Mouse (Mus musculus): ENCODE measurements around the gene Grin3a.

Gene Grin3a

DNA sequence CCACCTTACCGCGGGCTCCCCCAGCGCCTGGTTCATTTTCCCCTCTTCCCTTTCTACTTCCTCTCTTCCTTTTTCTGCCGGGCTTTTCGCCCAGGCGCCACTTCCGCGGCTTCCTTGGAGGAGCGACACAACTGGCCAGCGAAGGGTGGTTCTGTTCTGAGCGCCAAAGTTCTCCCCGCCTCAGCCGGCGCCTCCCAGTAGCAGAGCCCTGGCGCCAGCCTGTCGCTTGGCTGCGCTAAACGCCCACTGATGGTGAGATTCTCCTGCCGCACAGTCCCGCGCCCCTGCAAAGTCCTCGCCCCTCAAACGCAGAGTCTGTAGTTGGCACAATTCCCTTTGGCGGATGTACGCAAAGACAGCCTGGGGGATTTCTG lies at the start of gene Grin3a:
TSS of gene Grin3a (minus strand) at position 133 of the 374 bp plus-strand sequence.
- under 1% methylated on average over 25 of the region's 25 CpGs for WGBS

- WGBS, result 27% methylated on average over 4 of the region's 4 CpGs
These were observed 46.3 kb upstream of the Grin3a start for GRCm38 (mm10) chr4:49891835-49892301.

DNA sequence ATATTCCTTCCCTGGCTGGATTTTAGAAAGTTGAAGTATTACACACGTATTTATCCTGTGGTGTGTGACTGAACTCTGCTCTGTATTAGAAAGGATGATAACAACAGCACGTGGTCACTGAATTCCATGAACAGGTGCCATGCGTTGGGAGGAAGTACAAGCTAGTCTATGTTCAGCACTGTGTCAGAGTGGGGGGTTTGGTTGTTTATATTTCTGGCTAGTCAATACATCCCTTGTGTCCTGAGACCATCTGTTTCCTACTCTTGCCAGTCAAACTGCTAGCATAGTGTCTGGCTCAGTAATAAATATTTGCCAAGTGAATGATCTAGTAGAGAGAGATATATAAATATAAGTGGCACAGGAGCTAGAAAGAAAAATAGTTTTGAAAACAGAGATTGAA lies 31.5 kb upstream of the Grin3a start:
- 64% methylated on average over 3 of the region's 3 CpGs for WGBS

DNA sequence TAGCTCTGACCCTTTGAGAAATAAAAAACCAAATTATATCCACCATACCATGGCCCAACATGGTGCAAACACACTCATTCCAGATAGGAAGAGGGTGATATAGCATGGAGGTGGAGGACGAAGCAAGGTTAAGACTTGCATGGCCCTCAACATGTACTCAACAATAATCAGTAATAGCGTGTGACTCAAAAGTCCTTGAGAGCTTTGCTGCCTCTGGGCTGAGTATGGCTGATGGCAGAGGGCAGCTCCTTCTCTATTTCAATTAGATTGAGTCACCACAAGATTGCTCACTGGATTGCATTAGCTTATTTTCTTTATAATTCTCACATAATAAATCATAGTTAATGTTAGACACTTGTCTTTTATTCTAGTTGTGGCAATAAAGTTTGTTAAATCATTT lies 15.1 kb upstream of the Grin3a start:
- 97% methylated on average over 2 of the region's 2 CpGs for WGBS

- WGBS, result under 1% methylated on average over 63 of the region's 63 CpGs
These were observed 524 bp downstream of the Grin3a start for GRCm38 (mm10) chr4:49844828-49845611.

DNA sequence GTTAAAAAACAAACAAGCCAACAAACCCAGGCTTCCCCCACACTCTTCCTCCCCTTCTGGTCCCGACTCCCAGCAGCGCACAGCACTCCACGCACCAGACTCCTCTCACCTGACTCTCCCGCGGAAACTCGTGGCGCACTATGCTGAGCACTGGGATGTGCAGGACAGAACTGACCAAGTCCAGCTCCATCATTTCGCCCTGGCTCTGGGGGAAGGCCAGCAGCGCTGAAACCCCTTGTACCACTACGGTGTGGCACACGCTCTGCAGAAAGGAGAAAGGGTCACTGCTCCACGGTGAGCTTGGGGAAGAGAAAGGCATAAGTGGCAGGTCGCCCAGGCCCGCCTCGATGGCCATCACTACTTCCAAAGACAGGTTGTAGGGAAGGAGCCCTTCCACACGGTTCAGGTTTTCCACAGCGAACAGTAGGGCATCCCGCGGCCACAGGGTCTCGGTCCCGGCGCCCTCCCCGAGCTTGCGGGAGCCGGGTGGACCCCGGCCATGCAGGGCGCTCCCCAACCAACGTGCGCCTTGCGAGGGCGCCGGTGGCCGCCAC lies 1.2 kb downstream of the Grin3a start:
- WGBS, result 2% methylated on average over 32 of the region's 33 CpGs

GRCm38 (mm10) chr4:49843787-49844186 lies 1.8 kb downstream of the Grin3a start:
- 15% methylated on average over 6 of the region's 6 CpGs for WGBS

DNA sequence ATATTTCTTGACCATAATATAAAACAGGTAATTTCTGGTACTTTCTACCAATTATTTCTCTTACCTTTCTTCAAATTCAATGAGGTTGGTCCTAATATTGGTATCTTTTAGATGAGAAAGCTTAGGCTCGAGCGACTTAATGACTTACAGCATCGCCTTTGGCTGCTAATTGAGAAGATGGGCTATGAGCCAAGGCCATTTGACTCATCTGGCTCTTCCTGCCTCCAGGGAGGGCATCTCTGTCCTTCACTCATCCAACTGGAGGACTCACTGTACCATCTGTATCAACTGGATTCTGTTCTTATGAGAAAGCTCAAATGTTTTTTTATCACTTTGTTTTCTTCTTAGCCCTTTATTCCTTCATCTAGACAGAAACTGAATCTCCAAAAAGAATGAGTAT lies 31.7 kb downstream of the Grin3a start:
- WGBS, result 77% methylated on average over 3 of the region's 3 CpGs

- WGBS, result 88% methylated on average over 2 of the region's 2 CpGs
These were observed 46.2 kb downstream of the Grin3a start for GRCm38 (mm10) chr4:49799338-49799737.

DNA sequence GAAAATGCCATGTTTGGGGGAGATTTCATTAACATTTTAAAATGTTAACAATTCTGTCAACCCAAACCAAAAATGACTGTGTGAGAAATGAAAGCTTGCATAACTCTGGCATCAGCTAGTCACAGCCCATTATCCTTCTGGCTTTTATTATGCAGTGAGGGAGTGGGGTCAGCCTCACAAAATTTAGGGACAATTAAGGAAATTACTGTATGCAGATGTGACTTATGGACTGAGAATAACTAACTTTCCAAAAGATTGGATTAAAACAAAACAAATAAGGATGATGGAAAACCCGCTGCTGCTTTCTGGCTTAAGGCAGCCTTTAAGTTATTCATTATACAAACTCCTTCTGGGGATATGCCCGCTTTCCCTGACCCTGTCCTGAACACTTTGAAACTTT lies 56.6 kb downstream of the Grin3a start:
- WGBS, result 81% methylated on average over 2 of the region's 2 CpGs

- WGBS, result 94% methylated on average over 5 of the region's 5 CpGs
These were observed 102.7 kb downstream of the Grin3a start for GRCm38 (mm10) chr4:49742847-49743246.

GRCm38 (mm10) chr4:49741942-49742341 lies 103.6 kb downstream of the Grin3a start:
- WGBS, result 78% methylated on average over 2 of the region's 2 CpGs

DNA sequence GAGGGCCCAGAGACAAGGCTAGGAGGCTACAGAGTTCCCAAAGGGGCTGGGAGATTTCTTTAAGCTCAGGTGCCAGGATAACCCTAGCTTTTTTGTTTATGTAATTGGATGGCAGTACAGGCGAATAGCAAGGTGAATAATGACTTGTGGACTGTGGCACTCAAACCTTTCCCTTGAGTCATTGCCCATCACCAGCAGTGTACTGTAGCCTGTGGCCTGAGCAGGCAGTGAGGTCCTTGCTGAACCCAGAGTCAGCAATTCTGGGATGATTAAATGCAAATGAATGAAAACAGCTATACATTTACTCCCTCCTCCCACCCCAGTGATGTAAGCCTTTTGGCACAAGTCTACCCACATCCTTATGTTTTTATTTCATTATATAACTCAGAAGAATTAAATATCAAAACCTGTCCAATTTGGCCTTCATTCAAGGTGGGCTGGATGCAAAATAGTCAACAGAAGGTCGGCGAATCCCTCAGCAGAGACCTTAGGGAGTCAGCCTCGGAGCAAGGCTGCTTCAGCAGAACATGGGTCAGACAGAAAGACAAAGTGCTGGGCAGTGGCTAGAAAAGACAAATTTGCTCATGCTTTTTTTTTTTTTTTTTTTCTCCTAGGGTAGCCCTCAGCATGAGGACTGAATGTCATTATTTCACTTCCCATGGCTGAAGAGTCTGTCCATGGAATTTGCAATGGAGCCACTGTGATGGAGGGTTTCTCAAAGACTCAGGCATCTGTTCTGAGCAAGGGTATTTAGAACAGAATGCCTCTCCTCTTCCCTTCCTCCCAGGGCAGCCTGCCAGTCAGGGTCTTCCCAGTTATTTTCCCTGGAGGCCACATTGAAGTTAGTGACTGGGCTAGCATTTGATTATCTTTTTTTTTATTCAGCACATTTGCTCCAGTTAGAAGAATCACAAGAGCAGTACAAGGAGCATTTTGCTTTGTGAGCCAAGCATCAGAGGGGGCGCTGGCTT lies 104.5 kb downstream of the Grin3a start:
- WGBS, result 60% methylated on average over 5 of the region's 5 CpGs

- 78% methylated on average over 1 of the region's 1 CpGs for WGBS
These were observed 106.0 kb downstream of the Grin3a start for GRCm38 (mm10) chr4:49739561-49739960.

GRCm38 (mm10) chr4:49729326-49729725 lies 116.2 kb downstream of the Grin3a start:
- WGBS, result 68% methylated on average over 3 of the region's 3 CpGs

DNA sequence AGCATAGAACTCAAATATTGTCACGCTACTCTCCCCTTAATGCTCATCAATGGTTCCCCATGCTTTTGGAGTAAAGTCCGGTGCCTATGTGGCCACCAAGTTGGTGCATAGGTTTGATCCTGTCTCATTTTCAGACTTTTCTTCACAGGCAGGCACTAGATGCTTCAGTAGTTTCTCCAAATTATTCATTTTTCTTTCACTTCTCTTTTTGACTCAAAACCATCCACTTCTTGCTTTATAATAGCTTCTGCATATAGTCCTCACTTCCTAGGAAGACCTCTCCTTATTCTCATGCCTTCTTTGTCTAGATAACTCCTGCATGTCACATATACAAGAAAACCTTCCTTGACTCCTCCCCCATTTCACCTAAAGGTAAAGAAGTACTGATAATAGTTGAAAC lies 121.6 kb downstream of the Grin3a start:
- 90% methylated on average over 2 of the region's 2 CpGs for WGBS

DNA sequence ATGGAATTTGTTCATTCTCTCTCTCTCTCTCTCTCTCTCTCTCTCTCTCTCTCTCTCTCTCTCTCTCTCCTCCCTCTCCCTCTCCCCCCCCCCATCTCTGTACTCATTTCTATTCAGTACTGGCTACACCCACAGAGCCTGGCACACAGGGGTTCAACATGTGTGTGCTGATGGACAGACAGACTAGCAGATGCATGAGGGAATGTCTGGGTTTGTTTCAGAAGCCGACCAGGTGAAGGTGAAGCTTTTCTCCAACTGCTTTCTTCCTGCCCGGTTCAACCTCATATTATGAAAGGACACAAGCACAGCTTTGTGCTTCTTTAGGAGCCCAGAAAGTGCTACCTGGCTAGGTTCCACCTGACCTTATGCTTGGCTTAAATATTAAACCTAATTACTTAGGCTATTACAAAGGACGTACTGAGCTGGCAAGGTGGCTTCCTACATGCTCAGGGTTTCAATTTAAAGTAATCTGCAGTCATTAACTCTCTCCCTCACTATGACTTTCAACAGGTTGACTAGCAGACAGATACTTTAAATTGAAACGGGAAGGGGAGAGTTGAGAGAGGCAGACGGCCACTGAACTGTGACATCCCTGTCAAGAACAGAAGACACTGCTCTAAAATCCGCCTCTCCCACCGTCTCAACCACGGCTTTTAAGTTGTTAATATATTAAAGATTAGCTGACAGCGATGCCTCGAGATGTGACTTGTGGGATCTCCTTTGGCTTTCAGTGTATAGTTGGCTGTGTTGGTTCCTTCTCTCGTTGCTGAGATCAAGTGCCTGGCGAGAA lies 153.9 kb downstream of the Grin3a start:
- 63% methylated on average over 12 of the region's 12 CpGs for WGBS

DNA sequence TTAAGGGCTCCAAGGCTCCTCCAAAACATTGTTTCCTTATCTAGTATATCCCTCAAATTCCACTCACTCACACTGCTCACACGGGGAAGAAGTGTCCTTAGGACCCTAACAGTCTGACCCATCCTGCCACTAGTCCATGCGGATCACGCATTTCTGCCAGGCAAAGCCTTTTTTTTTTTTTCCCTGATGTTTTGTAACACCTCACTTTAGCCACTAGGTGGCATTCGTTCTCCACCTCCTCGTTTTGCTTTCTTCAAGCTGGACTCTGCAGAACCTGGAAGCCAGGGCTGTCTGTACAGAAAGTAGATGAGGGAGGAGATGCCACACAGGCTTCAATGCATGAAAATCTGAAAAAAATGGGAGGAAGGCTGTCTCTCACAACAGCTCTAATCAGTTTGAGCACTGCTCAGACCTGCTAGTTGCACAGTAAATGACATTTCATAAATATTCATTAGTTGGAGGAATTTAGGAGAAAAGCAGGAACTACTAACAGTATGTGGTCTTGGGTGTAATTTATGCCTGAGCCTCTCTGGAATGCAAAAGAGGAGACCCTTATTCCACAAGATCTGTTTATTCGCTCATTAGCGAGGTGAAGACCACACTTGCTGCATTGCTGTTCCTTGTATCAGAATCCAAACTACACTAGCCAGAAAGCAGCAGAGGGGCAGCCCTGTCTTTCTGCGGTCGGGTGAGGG lies 156.8 kb downstream of the Grin3a start:
- WGBS, result 11% methylated on average over 9 of the region's 9 CpGs

- WGBS, result 93% methylated on average over 13 of the region's 13 CpGs
These were observed 163.7 kb downstream of the Grin3a start, which contains the start of gene Ppp3r2 for GRCm38 (mm10) chr4:49681812-49682211. Gene Ppp3r2, minus strand, starts transcription at chr4:49682024.

DNA sequence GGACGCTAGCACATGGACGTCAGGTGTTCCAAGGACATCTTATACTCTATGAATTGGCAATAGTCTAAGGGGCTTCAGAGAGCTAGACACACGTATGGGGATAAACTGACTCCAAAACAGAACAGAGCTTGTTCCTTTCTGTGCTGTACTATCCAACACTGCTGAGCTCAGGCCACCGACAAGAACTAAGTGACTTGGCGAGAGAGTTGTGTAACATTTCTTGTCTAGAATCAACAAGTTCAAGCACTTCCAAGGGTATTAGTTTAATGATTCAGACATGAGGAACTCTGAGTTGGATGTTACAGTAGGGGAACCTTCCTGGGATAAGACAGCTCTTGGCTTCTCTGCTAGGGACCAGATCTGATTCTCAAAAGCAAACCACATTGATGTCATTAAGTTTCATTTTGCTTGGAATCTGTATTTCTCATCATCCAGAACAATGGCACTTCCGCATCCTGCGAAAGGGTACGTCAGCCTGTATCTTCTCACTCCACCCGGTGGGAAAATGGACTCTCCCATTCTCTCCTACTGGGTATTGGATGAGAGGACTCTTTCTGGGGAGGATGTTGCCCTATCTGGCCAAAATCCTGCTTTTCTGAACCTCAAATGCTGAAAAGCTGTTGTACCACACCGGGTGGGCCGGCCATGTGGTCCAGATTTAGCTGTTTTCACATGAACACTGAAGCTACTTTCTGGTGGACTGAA lies 165.2 kb downstream of the Grin3a start:
- 89% methylated on average over 11 of the region's 11 CpGs for WGBS

Data from cerebral cortex, adult 2 months (tissue).